Mouse (Mus musculus) G1E (cell line): ENCODE results near the gene Psmd2.

ENCODE experiments used
- CTCF ChIP-seq: IDR thresholded peaks from 2 replicates; pipeline ENCODE4 v1.5.1; 2012; ENCODE audit warnings: low read depth, low read length, inconsistent platforms, mixed read lengths
- GATA1 ChIP-seq: IDR thresholded peaks from 2 replicates; pipeline ENCODE4 v1.6.1; 2012; ENCODE audit warnings: borderline replicate concordance, low read length, inconsistent platforms, mixed read lengths
- GATA2 ChIP-seq: IDR thresholded peaks from 2 replicates; pipeline ENCODE4 v1.6.1; 2012; ENCODE audit warnings: low read depth, low read length, inconsistent platforms, borderline replicate concordance
- POLR2AphosphoS5 ChIP-seq: IDR thresholded peaks from 2 replicates; pipeline ENCODE4 v1.6.1; 2012; ENCODE audit warnings: low read depth, low read length, inconsistent platforms; ENCODE audit not compliant: insufficient replicate concordance
- TAL1 ChIP-seq: conservative IDR thresholded peaks from 2 replicates; pipeline ENCODE4 v1.6.1; 2012; ENCODE audit warnings: low read depth, low read length, inconsistent platforms, mixed read lengths

DNA sequence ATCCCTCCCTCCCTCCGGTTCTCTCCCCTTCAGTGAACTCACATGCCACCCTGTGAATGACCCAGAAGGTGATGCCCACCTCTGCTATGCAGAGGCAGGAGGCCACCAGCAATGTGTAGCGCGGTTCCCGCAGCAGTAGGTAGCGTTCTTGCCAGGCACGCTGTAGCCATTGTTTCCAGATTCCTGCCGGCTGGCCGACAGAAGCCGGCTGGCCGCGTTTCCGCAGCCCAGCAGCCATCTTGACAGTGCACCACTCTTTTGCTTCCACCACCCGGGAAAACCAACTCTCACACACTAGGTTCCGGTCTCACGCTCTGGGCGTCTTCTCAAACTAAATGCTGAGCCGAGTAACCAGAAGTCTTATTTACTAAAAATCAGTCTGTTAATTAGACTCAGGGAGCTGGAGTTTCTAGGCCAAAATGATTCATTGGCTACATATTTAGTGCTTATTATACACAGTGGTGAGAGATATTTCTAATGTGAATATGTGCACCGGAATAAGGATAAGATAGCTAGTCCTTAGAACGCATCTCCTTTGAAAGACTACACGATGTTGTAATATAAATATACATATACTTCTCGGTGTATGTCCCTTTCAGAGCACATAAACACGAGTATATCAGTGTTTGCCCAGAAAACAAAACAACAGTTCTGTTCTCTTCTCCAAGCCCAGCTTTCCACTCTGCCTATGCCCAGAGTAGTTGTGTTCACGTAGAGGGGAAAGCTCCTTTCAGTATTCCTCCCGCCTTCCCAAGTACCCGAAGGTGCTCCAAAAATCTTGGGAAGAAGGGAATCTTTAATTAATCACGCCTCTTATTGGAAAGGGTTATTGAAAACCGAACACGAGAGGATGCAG is 40.7 kb upstream of the Psmd2 start:
- TF ChIP-seq CTCF = no peak
- no peak for TF ChIP-seq GATA2
- TF ChIP-seq TAL1 = no peak
- TF ChIP-seq POLR2AphosphoS5 = no peak
- TF ChIP-seq GATA1 = no peak
